Mouse (Mus musculus) intestine, embryonic 14.5 days (tissue): ENCODE measurements at regions not wholly inside any gene's neighbourhood (a gene's known extent, or its start where the extent isn't known, plus 50 kb on each side); places are given as distances from the start of the nearest gene placed in this dataset.
A peak's percentile ranks its signal among the peaks of the same experiment; 100 is the strongest.

ENCODE experiments used
- ATAC-seq: fragments of 200-750 bp; cut with Nextera tagmentation; replicated peaks from 2 replicates; pipeline ENCODE4 v1.8.0; 2017; ENCODE audit warnings: low read depth, moderate number of reproducible peaks, moderate TSS enrichment, moderate library complexity; ENCODE audit not compliant: low FRiP score, low TSS enrichment
- DNase-seq: peaks from one replicate; pipeline ENCODE4 v3.0.0-alpha.2; 2018; ENCODE audit warnings: low spot score
- H3K27ac ChIP-seq: fragments of 300-500 bp; sonication (generic); 2 replicates; pipeline ENCODE4 v1.5.1; 2014; ENCODE audit warnings: low read depth, mild to moderate bottlenecking, control low read depth
- H3K27me3 ChIP-seq: fragments of 300-500 bp; sonication (generic); replicated peaks from 2 replicates; pipeline ENCODE4 v1.6.1; 2014; ENCODE audit warnings: low read length, control low read depth; ENCODE audit not compliant: control insufficient read depth, insufficient read depth
- H3K36me3 ChIP-seq: fragments of 300-500 bp; sonication (generic); 2 replicates; pipeline ENCODE4 v1.6.1; 2014; ENCODE audit warnings: low read length, control low read depth; ENCODE audit not compliant: control insufficient read depth, insufficient read depth
- H3K4me1 ChIP-seq: fragments of 300-500 bp; sonication (generic); replicated peaks from 2 replicates; pipeline ENCODE4 v1.6.1; 2014; ENCODE audit warnings: low read length, control low read depth, mixed read lengths; ENCODE audit not compliant: control insufficient read depth, insufficient read depth
- H3K4me2 ChIP-seq: fragments of 300-500 bp; sonication (generic); 2 replicates; pipeline ENCODE4 v1.6.1; 2014; ENCODE audit warnings: low read length
- H3K4me3 ChIP-seq: fragments of 300-500 bp; sonication (generic); 2 replicates; pipeline ENCODE4 v1.5.1; 2014; ENCODE audit warnings: low read depth, low read length, control low read depth, mixed read lengths
- H3K9ac ChIP-seq: fragments of 300-500 bp; sonication (generic); 2 replicates; pipeline ENCODE4 v1.6.1; 2014; ENCODE audit warnings: mild to moderate bottlenecking, low read length
- H3K9me3 ChIP-seq: fragments of 300-500 bp; sonication (generic); 2 replicates; pipeline ENCODE4 v1.6.1; 2016; ENCODE audit warnings: low read length, control low read depth; ENCODE audit not compliant: control insufficient read depth
- WGBS: fragments of 180-500 bp; shearing (Covaris S2); extraction: QIAGEN DNeasy Blood & Tissue Kit; methylation state at CpG from one replicate; pipeline ENCODE4 v1.1.7; 2014; 5-methylcytosine and 5-hydroxymethylcytosine counted together

DNA sequence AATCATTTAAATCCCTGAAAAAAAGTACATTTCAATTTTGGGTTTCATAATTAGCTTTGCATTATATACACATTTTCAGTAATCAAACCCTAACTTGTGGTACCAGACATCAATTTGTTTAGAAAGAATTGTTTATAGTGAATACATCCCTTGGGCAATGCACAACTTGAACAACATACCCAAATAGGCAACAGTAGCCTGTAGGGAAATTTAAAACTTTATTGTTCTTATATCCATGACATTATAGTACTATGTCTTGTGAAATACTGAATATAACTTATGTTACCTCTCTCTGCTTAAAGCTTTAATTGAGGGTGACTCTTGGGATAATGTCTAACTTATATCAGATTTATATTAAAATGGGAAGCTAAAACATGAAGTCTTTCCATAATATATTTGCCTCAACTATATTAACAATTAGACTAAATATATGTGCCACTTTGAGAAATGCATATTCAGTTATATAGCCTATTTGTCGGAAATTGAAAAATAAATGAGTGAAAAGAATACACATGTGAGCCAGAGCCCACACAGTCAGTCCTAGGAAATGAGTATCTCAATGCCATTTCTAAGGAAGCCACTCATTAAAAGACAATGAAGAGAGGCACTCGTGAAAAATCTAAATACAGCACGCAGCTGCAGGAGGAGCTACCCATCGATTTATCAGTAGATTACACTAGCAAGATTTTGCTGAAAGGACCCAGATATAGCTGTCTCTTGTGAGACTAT is 458.1 kb upstream of the Slitrk6 start:
- no peak for DNase-seq
- 77% methylated on average over 4 of the region's 4 CpGs for WGBS
- no peaks in the 10 kb centered on the region for H3K4me1 ChIP-seq

DNA sequence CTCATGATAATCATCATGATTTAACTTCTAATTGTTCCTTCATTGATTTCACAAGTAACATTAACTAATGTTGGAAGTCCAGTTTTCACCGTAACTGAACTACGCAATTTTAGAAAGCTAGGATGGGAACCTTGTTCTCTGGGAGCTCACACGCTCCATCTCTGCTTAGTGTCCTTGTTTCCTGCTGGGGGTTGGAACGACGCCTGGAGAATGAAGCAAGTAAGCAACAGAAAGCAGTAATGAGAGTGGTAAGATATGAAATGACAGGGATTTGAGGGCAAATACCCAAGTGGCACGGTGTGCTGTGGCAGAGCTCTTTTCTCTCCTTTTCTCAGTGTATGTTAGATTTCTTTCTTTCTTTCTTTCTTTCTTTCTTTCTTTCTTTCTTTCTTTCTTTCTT is 448.0 kb upstream of the Slitrk5 start:
- 72% methylated on average over 6 of the region's 6 CpGs for WGBS
- ATAC-seq (no peak), DNase-seq (no peak)

More for the DNA sequence above, 458.1 kb upstream of the Slitrk6 start:
- no peaks in the 10 kb centered on the region for H3K9me3 ChIP-seq
- H3K9ac ChIP-seq, result no peak overlapping the region
- H3K4me3 ChIP-seq, result no peak overlapping the region
- ATAC-seq, result no peak
- H3K27me3 ChIP-seq, result no peaks in the 10 kb centered on the region
- no peak overlapping the region for H3K4me2 ChIP-seq
- no peaks in the 10 kb centered on the region for H3K36me3 ChIP-seq
- H3K27ac ChIP-seq, result no peak overlapping the region

DNA sequence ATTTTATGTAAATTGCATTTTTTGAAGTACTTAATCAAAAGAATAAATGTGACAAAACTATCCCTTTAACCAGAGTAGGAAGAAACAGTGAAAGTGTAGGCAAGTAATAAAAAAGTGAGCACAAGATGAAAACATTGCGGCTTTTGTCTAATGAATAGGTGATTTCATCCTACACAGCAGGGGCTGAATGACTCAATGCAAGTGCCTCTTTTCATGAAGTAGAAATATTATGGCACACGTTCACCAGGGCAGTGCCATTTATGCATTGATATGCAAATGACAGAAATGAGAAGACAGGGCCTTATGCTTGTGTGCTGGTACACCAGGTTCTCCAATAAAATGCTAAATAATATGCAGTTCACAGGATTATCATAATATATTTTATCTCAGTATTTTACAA is 435.8 kb upstream of the Slitrk5 start:
- H3K9ac ChIP-seq, result no peak overlapping the region
- DNase-seq, result no peak
- 81% methylated on average over 2 of the region's 2 CpGs for WGBS
- H3K9me3 ChIP-seq, result no peaks in the 10 kb centered on the region
- H3K4me3 ChIP-seq, result no peak overlapping the region
- H3K4me1 ChIP-seq, result no peaks in the 10 kb centered on the region
- H3K36me3 ChIP-seq, result no peaks in the 10 kb centered on the region
- H3K4me2 ChIP-seq, result no peak overlapping the region
- no peaks in the 10 kb centered on the region for H3K27me3 ChIP-seq
- no peak overlapping the region for H3K27ac ChIP-seq
- no peak for ATAC-seq

More for the DNA sequence above, 448.0 kb upstream of the Slitrk5 start:
- Histone ChIP-seq H3K27me3 (no peaks in the 10 kb centered on the region), H3K27ac (no peak overlapping the region), H3K36me3 (no peaks in the 10 kb centered on the region), H3K4me2 (no peak overlapping the region), H3K4me1 (no peaks in the 10 kb centered on the region), H3K4me3 (no peak overlapping the region), H3K9me3 (no peaks in the 10 kb centered on the region), H3K9ac (no peak overlapping the region)

DNA sequence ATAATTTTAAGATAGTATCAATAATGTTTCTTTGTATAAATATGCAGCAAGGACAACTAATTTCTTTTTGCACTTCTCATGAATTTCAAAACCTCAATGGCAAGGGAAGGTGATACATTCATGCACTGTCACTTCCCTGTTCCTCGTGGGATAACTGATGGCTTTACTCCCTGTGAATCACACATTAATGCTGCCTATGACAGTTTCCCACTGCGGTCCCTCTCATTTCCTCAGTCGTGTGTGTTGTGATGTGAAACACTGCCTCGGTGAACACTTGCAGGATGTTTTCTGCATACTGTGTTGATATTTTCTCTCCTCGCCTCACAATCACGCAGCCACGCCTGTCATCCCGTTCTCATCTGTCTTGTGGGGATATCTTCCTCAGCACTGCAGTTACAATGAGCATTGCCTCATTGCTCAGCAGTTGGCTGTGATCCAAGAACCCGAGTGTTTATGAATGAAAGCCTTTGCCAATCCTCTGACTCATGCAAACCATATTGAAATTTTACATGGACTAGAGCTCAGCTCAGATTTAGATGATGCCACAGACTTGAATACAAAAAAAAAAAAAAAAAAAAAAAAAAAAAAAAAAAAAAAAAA is 425.4 kb upstream of the Slitrk5 start:
- Histone ChIP-seq H3K27ac (no peak overlapping the region), H3K36me3 (no peaks in the 10 kb centered on the region), H3K4me3 (no peak overlapping the region), H3K4me1 (no peaks in the 10 kb centered on the region), H3K9me3 (no peaks in the 10 kb centered on the region), H3K27me3 (no peaks in the 10 kb centered on the region), H3K9ac (no peak overlapping the region), H3K4me2 (no peak overlapping the region)
- peak; percentile 72 for DNase-seq
- ATAC-seq, result peak; percentile 36; the same call in 1 of the 2 replicates
- 37% methylated on average over 9 of the region's 9 CpGs for WGBS

DNA sequence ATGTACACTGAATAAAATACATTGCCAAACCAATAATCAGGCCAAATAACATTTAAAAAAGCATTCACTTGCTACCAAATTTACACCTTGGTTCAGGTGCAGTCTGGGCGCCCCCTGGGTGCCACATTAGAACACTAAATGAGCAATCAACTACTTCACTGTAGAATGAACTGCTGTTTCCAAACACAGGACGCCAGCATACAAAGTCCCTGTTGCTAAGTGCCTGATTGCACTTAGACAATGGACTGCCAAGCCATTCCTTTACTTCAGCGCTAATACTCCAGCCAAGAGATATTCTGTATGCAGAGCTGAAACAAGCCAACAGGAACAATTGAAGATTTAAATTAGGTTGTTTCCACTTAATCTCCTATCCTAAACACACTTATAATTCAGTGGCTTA is 421.7 kb upstream of the Slitrk5 start:
- Histone ChIP-seq H3K4me1 (no peaks in the 10 kb centered on the region), H3K36me3 (no peaks in the 10 kb centered on the region), H3K9me3 (no peaks in the 10 kb centered on the region), H3K27me3 (no peaks in the 10 kb centered on the region), H3K27ac (no peak overlapping the region), H3K9ac (no peak overlapping the region), H3K4me2 (no peak overlapping the region), H3K4me3 (no peak overlapping the region)
- ATAC-seq (no peak), DNase-seq (no peak)
- 70% methylated on average over 3 of the region's 3 CpGs for WGBS

DNA sequence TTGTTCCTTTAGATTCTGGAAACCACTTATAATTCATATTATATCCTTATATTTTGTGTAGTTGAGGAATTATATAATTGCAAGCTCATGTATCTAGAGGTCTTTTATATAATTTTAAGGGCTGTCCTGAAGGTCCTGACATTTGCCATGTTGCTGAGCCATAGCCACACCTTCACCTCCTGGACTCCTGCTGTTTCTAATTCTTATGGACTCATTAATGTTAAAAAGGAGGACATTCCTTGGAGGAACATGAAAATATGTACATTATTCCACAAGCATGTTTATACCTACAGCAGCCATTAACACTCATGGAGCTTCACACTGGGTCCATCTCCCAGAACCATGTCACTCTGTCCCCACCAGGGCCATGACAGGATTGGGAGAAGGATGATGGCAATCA is 413.2 kb upstream of the Slitrk5 start:
- Histone ChIP-seq H3K4me3 (no peak overlapping the region), H3K36me3 (no peaks in the 10 kb centered on the region), H3K9me3 (no peaks in the 10 kb centered on the region), H3K27me3 (no peaks in the 10 kb centered on the region), H3K4me1 (no peaks in the 10 kb centered on the region), H3K27ac (no peak overlapping the region), H3K4me2 (no peak overlapping the region), H3K9ac (no peak overlapping the region)
- ATAC-seq, result no peak
- no peak for DNase-seq

DNA sequence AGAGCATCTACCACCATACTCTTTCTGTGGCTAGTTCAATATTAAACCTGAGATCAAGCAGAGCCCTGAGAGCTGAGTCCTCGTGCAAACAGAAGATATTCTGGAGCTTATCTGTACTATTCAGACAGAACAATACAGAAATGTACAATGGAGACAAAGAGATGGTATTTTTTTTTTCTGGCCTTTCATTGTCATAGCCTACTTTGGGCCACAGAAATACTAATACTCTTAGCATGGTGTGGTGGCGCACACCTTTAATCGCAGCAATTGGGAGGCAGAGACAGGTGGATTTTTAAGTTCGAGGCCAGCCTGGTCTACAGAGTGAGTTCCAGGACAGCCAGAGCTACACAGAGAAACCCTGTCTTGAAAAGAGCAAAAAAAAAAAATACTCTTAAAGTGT is 404.7 kb upstream of the Slitrk5 start:
- no peak overlapping the region for H3K9ac ChIP-seq
- no peaks in the 10 kb centered on the region for H3K9me3 ChIP-seq
- no peak overlapping the region for H3K4me2 ChIP-seq
- no peaks in the 10 kb centered on the region for H3K27me3 ChIP-seq
- ATAC-seq (no peak), DNase-seq (no peak)
- H3K4me3 ChIP-seq, result no peak overlapping the region
- WGBS, result 88% methylated on average over 4 of the region's 4 CpGs
- H3K27ac ChIP-seq, result no peak overlapping the region
- no peaks in the 10 kb centered on the region for H3K36me3 ChIP-seq
- no peaks in the 10 kb centered on the region for H3K4me1 ChIP-seq

DNA sequence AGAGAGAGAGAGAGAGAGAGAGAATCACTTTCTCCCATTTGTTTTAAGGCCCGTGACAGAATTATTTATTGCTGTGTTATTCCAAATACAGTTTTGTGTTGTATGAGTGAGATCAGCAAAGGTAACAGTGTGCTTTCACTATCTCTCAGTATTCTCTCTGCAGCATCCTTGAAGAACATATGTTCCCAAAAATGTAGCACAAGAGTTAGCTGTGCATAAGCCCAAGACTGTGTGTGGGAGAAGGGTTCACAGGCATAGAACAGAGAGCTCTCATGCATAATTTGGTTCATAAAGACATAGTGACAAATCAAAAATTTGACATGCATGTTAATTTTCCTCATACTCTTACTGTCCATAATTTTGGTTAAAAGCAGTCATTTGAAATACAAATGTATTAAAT is 393.5 kb upstream of the Slitrk5 start:
- H3K9me3 ChIP-seq, result no peaks in the 10 kb centered on the region
- H3K27me3 ChIP-seq, result no peaks in the 10 kb centered on the region
- ATAC-seq, result no peak
- H3K9ac ChIP-seq, result no peak overlapping the region
- H3K27ac ChIP-seq, result no peak overlapping the region
- H3K36me3 ChIP-seq, result no peaks in the 10 kb centered on the region
- WGBS, result 74% methylated on average over 1 of the region's 1 CpGs
- DNase-seq, result no peak
- no peak overlapping the region for H3K4me3 ChIP-seq
- H3K4me2 ChIP-seq, result no peak overlapping the region
- H3K4me1 ChIP-seq, result no peaks in the 10 kb centered on the region
